Mouse (Mus musculus) left cerebral cortex, postnatal 10 days (tissue): ENCODE measurements at regions not wholly inside any gene's neighbourhood (a gene's known extent, or its start where the extent isn't known, plus 50 kb on each side); places are given as distances from the start of the nearest gene placed in this dataset.
A peak's percentile ranks its signal among the peaks of the same experiment; 100 is the strongest.

Experiments used
- DNase-seq, 2 experiments: peaks; one replicate each; pipeline ENCODE4 v3.0.0; 2021 to 2022; ENCODE audit warnings: low spot score in 2 of 2, mixed read lengths in 1 of 2; ENCODE audit errors: extremely low spot score in 1 of 2
- intact Hi-C: fragments of 180-260 bp; cut with DNase I; formaldehyde crosslinking; loops from one replicate; pipeline ENCODE4 v1.15.1; 2025

- DNase-seq: no peak
Observed at GRCm38 (mm10) chr10:116726031-116726430, 144.7 kb upstream of the Cnot2 start.

GRCm38 (mm10) chr10:116721986-116722385, 140.7 kb upstream of the Cnot2 start:
- intact Hi-C loops: no loop called here

More at GRCm38 (mm10) chr10:116726031-116726430, 144.7 kb upstream of the Cnot2 start:
- intact Hi-C loops: no loop called here

GRCm38 (mm10) chr10:116719616-116720015, 138.3 kb upstream of the Cnot2 start:
- no peak for DNase-seq
- intact Hi-C loops: no loop called here

More at GRCm38 (mm10) chr10:116721986-116722385, 140.7 kb upstream of the Cnot2 start:
- no peak for DNase-seq

- no peak for DNase-seq
- intact Hi-C loops: no loop called here
Observed at GRCm38 (mm10) chr10:116717961-116718360, 136.7 kb upstream of the Cnot2 start.

- no peak for DNase-seq
- intact Hi-C loops: no loop called here
Observed at GRCm38 (mm10) chr10:116717017-116717643, 135.8 kb upstream of the Cnot2 start.

- DNase-seq: peak; percentile 7 to 30
- intact Hi-C loops: no loop called here
Observed at GRCm38 (mm10) chr10:116713456-116713855, 132.1 kb upstream of the Cnot2 start.

- DNase-seq: no peak
- intact Hi-C loops: no loop called here
Observed at GRCm38 (mm10) chr10:116707025-116707424, 125.7 kb upstream of the Cnot2 start.

- DNase-seq: no peak
- intact Hi-C loops: no loop called here
Observed at GRCm38 (mm10) chr10:116701281-116701680, 120.0 kb upstream of the Cnot2 start.

GRCm38 (mm10) chr10:116699711-116700110, 118.4 kb upstream of the Cnot2 start:
- DNase-seq: no peak
- intact Hi-C loops: no loop called here

GRCm38 (mm10) chr10:116697628-116698316, 116.5 kb upstream of the Cnot2 start:
- no peak for DNase-seq
- intact Hi-C loops: no loop called here

- intact Hi-C loops: no loop called here
- no peak for DNase-seq
Observed at GRCm38 (mm10) chr10:116693816-116694215, 112.5 kb upstream of the Cnot2 start.

GRCm38 (mm10) chr10:116686741-116687140, 105.4 kb upstream of the Cnot2 start:
- intact Hi-C loops: no loop called here
- no peak for DNase-seq

- intact Hi-C loops: no loop called here
- DNase-seq: no peak
Observed at GRCm38 (mm10) chr10:116683374-116683773, 102.1 kb upstream of the Cnot2 start.

- DNase-seq: no peak
- intact Hi-C loops: no loop called here
Observed at GRCm38 (mm10) chr10:116678950-116679735, 97.8 kb upstream of the Cnot2 start.

GRCm38 (mm10) chr10:116677949-116678348, 96.6 kb upstream of the Cnot2 start:
- DNase-seq: no peak
- intact Hi-C loops: no loop called here

GRCm38 (mm10) chr10:116675171-116675570, 93.9 kb upstream of the Cnot2 start:
- DNase-seq: no peak
- intact Hi-C loops: no loop called here

- intact Hi-C loops: no loop called here
- DNase-seq: no peak
Observed at GRCm38 (mm10) chr10:116674348-116674747, 93.0 kb upstream of the Cnot2 start.

GRCm38 (mm10) chr10:116658162-116658962, 77.1 kb upstream of the Cnot2 start:
- DNase-seq: no peak
- intact Hi-C loops: no loop called here

GRCm38 (mm10) chr10:116655891-116656290, 74.6 kb upstream of the Cnot2 start:
- no peak for DNase-seq
- intact Hi-C loops: no loop called here
